Mouse (Mus musculus) spleen, embryonic (tissue): ENCODE data around the gene 2210407C18Rik.

Experiments used
- CTCF ChIA-PET: fragments of 350-600 bp; sonication (Branson Sonifier 250); formaldehyde crosslinking; loops from one replicate; lab custom pipeline; 2022; lab: Charles Lee

The 2210407C18Rik gene

DNA sequence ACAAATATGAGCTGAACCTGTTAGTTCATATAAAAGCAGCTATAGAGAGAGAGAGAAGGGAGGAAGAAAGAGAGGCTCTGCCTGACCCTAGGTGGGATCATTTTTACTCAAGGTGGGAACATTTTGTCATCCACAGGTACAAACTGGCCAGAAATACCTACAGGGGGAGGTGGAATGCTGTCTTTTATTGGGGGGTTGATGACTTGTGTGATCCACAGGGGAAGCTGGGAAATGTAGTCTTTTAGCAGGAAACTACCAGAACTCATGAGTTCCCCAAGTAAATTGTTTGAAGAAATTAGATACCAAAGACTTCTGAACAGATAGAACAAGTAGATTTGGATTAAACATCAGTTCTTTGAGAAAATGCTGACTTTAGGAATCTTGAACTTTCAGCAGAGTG, 13.8 kb downstream of the 2210407C18Rik start:
- CTCF ChIA-PET, result no interaction called here

DNA sequence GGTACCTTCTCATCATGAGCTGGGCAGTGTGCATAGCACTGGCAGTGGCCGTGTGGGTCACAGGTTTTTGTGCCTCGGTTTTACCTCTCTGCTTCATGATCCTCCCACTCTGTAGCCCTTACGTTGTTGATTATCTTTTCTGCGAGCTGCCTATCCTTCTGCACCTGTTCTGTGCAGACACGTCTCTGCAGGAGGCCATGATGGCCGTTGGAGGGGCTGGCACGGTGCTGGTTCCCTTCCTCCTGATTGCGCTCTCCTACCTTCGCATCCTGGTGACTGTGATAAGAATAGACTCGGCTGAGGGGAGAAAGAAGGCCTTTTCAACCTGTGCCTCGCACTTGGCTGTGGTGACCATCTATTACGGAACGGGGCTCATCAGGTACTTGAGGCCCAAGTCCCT, 18.0 kb downstream of the 2210407C18Rik start:
- CTCF ChIA-PET, result no interaction called here

DNA sequence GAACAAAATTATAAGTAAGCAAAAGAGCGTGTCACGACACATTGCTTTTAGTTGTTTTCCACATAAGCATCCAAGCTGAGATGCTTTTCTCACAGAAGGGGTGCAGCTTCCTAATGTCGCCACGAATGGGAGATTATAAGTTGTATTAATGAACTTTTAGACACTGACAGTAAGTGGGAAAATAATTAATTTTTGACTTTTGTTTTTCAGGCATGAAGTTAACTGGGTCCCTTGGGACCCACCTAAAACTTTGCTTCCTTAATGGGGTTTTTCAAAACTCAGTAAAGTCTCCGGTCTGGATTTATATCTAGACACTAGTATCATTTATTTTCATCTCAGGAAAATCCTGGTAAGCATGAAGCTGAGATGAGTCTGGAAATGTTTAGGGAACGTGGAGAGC, 21.1 kb downstream of the 2210407C18Rik start, which contains the start of gene Olfr324:
Gene Olfr324, plus strand, starts transcription at position 301 of the 400 bp plus-strand sequence.
- CTCF ChIA-PET, result interaction anchor here (0.6 kb wide), 1 partner anchor 116 kb away, joined by 3 read pairs; no protein-coding TSS in a partner anchor

DNA sequence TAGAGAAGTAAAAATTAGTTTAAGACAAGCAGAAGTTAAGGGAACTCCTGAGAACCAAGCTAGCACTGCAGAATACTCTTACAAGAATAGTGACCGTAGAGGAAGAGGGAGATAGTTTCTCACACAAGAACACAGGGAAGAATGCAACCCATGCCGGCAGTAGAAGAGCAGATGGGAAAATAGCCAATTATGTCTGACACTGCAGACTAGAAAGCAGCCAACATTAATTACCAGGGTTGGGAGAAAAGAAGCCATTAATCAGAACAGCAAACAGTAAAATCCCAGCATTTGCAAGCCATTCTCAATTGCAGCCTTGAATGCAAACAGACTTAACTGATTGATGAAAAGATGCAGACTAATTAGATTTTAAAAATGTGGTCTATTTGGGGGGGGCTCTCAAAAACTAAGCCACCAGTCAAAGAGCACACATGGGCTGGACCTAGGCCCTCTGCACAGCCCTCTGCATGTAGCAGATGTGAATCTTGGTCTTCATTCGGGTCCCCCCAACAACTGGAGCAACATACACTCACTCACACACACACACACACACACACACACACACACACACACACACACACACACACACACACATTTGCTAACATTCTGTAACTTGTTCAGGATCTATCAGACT, 27.1 kb downstream of the 2210407C18Rik start:
- CTCF ChIA-PET, result no interaction called here

DNA sequence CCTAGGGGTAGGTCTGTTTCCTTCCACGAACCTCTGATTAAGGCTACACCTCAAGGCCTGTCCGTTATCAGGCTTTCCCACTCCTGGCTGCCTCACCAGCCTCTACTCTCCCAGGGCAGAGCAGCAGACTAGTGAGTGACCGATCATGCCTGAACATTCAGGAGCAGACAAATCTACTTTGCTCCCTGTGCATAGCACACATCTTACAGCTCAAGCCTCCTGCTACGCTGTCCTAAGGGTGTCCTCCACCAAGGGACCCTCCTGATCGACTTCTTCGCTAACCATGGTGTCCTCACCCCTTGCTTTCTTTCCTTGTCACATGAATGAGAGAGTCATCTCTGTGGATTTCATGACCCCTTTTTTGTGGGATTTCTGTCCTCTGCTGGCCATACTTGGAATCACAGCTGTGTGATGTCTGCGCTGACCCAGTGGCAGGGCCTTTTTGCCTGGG, 28.0 kb downstream of the 2210407C18Rik start:
- CTCF ChIA-PET, result no interaction called here

DNA sequence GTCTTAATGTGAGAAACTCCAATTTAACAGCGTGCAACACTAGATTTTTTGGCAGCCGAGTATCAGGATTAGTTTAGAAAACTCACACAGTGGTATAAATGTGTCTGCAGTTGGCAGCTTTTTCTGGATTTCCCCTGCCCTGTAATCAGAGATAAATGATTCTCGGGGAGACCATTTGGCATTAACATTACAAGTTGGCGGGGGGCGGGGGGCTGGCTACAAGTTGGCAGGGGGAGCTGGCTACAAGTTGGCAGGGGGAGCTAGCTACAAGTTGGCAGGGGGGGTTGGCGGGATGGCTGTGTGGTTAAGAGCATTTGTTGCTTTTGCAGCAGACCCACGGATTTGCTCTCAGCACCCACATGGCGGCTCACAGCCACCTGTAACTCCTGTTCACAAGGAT, 37.2 kb downstream of the 2210407C18Rik start:
- CTCF ChIA-PET, result no interaction called here

DNA sequence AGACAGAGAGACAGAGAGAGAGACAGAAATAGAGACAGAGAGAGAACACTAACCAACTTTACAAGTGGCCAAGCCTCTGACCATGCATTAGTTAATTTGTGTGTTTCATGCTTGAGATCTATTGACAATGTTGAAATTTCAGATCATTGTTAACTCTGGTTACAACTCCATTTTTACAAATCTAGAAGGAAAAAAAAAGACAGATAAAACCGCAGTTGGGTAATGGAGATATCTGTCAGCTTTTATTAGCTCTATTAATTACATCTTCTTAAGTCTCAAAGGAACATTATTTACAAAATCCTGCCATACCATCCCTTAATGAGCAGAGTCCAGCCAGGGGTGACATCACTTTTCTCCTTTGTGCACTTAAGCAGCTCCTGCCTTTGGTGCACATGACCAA, 38.4 kb downstream of the 2210407C18Rik start, which contains the start of gene Olfr325:
Gene Olfr325, plus strand, starts transcription at position 301 of the 400 bp plus-strand sequence.
- CTCF ChIA-PET, result no interaction called here

DNA sequence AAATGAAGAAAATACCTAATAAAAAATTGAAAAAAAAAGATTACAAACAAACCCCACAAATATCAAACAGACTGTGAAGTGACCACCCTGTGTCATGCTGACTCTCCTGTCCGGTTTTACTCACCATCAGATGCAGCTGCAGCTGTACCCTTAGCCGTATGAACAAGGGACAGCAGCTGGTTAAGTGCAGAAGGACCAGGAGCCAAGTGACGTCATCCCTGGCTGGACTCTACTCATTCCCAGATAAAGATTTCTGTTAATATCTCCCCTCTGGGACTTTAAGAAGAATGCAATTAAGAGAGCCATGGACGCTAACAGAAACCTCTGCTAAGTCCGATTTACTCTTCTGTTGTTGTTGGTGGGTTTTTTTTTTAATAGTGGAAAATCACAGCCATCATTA, 45.5 kb downstream of the 2210407C18Rik start, which contains the start of gene Olfr224:
Gene Olfr224, minus strand, starts transcription at position 149 of the 400 bp plus-strand sequence.
- CTCF ChIA-PET, result interaction anchor here (0.7 kb wide), 1 partner anchor 27 kb away, joined by 11 read pairs; no protein-coding TSS in a partner anchor
